8 mouse cellular contexts compared by ENCODE assay signal in genomic region chr16:10664921-10665894, GRCm38 (mm10).
DNase-seq lines count a peak whose midpoint lies in the region; ATAC-seq and TF ChIP-seq lines count a peak whose summit lies in the region.

No protein-coding gene starts in this region.

- no peak overlapping the region; the same call in 1 of the 2 replicates for H3K4me2 ChIP-seq in heart, embryonic 14.5 days (ENCODE audit: low read length)
- no peak overlapping the region for H3K4me2 ChIP-seq in stomach, embryonic 16.5 days (ENCODE audit: low read depth, low read length)

- WGBS in heart, embryonic 14.5 days = 26% methylated on average over 12 of the region's 12 CpGs
- 24% methylated on average over 12 of the region's 12 CpGs for WGBS in stomach, embryonic 16.5 days

- TF ChIP-seq CTCF in bone marrow macrophage, adult 2 months (IDR thresholded peaks at IDR 0.05; ENCODE audit: low read depth, low read length) = peak; percentile 54

- no peak overlapping the region for H3K4me3 ChIP-seq in bone marrow macrophage, adult 2 months (ENCODE audit: insufficient read depth, low read length)
- H3K4me3 ChIP-seq in heart, embryonic 14.5 days (ENCODE audit: control insufficient read depth in 1 of 2, insufficient read depth in 1 of 2, low read depth in 1 of 2, low read length in 2 of 2) = no peak overlapping the region
- H3K4me3 ChIP-seq in stomach, embryonic 16.5 days (replicated peaks; ENCODE audit: low read length) = no peak overlapping the region

- H3K9me3 ChIP-seq in heart, embryonic 14.5 days (ENCODE audit: control insufficient read depth, low read length) = no peaks in the 10 kb centered on the region
- no peaks in the 10 kb centered on the region for H3K9me3 ChIP-seq in stomach, embryonic 16.5 days (replicated peaks; ENCODE audit: control insufficient read depth, low read length)

- H3K4me1 ChIP-seq in bone marrow macrophage, adult 2 months (ENCODE audit: control insufficient read depth, insufficient read depth, low read length) = peaks cover 6% of the 10 kb centered on the region
- H3K4me1 ChIP-seq in heart, embryonic 14.5 days (ENCODE audit: control insufficient read depth in 2 of 2, insufficient read depth in 2 of 2, low read length in 2 of 2) = peaks cover 42 to 48% of the 10 kb centered on the region in 2 experiments
- peaks cover 45% of the 10 kb centered on the region for H3K4me1 ChIP-seq in stomach, embryonic 16.5 days (ENCODE audit: control insufficient read depth, insufficient read depth, low read length)

- H3K36me3 ChIP-seq in heart, embryonic 14.5 days (ENCODE audit: control insufficient read depth, insufficient read depth, low read length) = no peaks in the 10 kb centered on the region
- no peaks in the 10 kb centered on the region for H3K36me3 ChIP-seq in stomach, embryonic 16.5 days (ENCODE audit: control insufficient read depth, insufficient read depth, low read length)

- H3K27me3 ChIP-seq in heart, embryonic 14.5 days (ENCODE audit: control insufficient read depth, insufficient read depth, low read length) = no peaks in the 10 kb centered on the region
- H3K27me3 ChIP-seq in stomach, embryonic 16.5 days (ENCODE audit: control insufficient read depth, insufficient read depth, low read length) = no peaks in the 10 kb centered on the region

- no peak overlapping the region for H3K27ac ChIP-seq in bone marrow macrophage, adult 2 months (ENCODE audit: insufficient read depth, low read depth, low read length)
- H3K27ac ChIP-seq in heart, embryonic 14.5 days (replicated peaks in 1 of 2; ENCODE audit: control insufficient read depth in 1 of 2, insufficient read depth in 1 of 2, low read depth in 2 of 2, low read length in 2 of 2) = peak overlapping the region; percentile 52 to 82
- peak overlapping the region; percentile 87 for H3K27ac ChIP-seq in stomach, embryonic 16.5 days (ENCODE audit: low read length)

- peak; percentile 70 for ATAC-seq in heart, embryonic 14.5 days (ENCODE audit: insufficient number of reproducible peaks, insufficient read depth, low FRiP score, low read depth)
- peak; percentile 91 for ATAC-seq in megakaryocyte progenitor cell, adult 5-6 weeks (replicated peaks; ENCODE audit: poor library complexity)
- peak; percentile 69 for ATAC-seq in stomach, embryonic 16.5 days (ENCODE audit: insufficient read depth, low FRiP score)

- H3K9ac ChIP-seq in heart, embryonic 14.5 days (ENCODE audit: low read length) = peak overlapping the region; percentile 32
- peak overlapping the region; percentile 13; the same call in 1 of the 2 replicates for H3K9ac ChIP-seq in stomach, embryonic 16.5 days (ENCODE audit: low read length)

- TF ChIP-seq POLR2A in bone marrow macrophage, adult 2 months (IDR thresholded peaks at IDR 0.05; ENCODE audit: borderline replicate concordance, low read depth, low read length) = no peak

- DNase-seq in right cerebral cortex, adult 18-20 months = peak; percentile 43
- no peak for DNase-seq in right cerebral cortex, postnatal 36 days (ENCODE audit: low spot score in 2 of 2)
- DNase-seq in layer of hippocampus, postnatal 14 days (ENCODE audit: low spot score in 2 of 2) = peak; percentile 33 to 43
- no peak for DNase-seq in cerebellum, postnatal 36 days

Comparison
In these comparisons a context has a peak if more than half of its experiments do, and no peak if none do; other contexts are left out.
1. DNase-seq: peak in right cerebral cortex, adult 18-20 months (single experiment) and layer of hippocampus, postnatal 14 days (2 of 2); none in right cerebral cortex, postnatal 36 days (0 of 2) and cerebellum, postnatal 36 days (0 of 2).
2. Peak in every context shown above with its lines, with median percentiles within 50 percentile points of each other: ATAC-seq.